Mouse (Mus musculus): ENCODE data around the gene Lmntd1. TPM values are rescaled to one million over a fixed set of nuclear protein-coding genes. Genes with fewer than 3 reads are reported as not detected.

The Lmntd1 gene
- polyA plus RNA-seq, 1 experiment: not detected

- TF ChIP-seq POLR2A (IDR thresholded peaks at IDR 0.05; ENCODE audit: insufficient read depth, low read length) (no peak), CTCF (IDR thresholded peaks at IDR 0.05; ENCODE audit: low read depth, low read length) (no peak), EP300 (IDR thresholded peaks at IDR 0.05; ENCODE audit: insufficient read depth, low read depth, low read length) (no peak)
- no peak overlapping the region for H3K4me3 ChIP-seq (ENCODE audit: low read depth, low read length)
Measured at GRCm38 (mm10) chr6:145417720-145418440, 196.2 kb downstream of the Lmntd1 start.

GRCm38 (mm10) chr6:145417014-145417719, 197.0 kb downstream of the Lmntd1 start:
- Histone ChIP-seq H3K27me3 (ENCODE audit: control insufficient read depth, insufficient read depth, low read length, poor library complexity, severe bottlenecking) (no peaks in the 10 kb centered on the region), H3K9me3 (replicated peaks; ENCODE audit: control insufficient read depth, insufficient read depth, low read length, poor library complexity, severe bottlenecking) (no peaks in the 10 kb centered on the region), H3K4me1 (ENCODE audit: control insufficient read depth, insufficient read depth, low read length) (no peaks in the 10 kb centered on the region), H3K9ac (ENCODE audit: low read depth, poor library complexity, severe bottlenecking) (no peak overlapping the region), H3K36me3 (ENCODE audit: control insufficient read depth, insufficient read depth, low read length, poor library complexity, severe bottlenecking) (no peaks in the 10 kb centered on the region), H3K4me3 (ENCODE audit: low read depth, low read length) (no peak overlapping the region), H3K27ac (ENCODE audit: insufficient read depth, low read length) (no peak overlapping the region)
- TF ChIP-seq POLR2A (IDR thresholded peaks at IDR 0.05; ENCODE audit: insufficient read depth, low read length): no peak
- TF ChIP-seq CTCF (IDR thresholded peaks at IDR 0.05; ENCODE audit: low read depth, low read length): peak; percentile 81

More at GRCm38 (mm10) chr6:145417720-145418440, 196.2 kb downstream of the Lmntd1 start:
- no peaks in the 10 kb centered on the region for H3K9me3 ChIP-seq (replicated peaks; ENCODE audit: control insufficient read depth, insufficient read depth, low read length, poor library complexity, severe bottlenecking)
- no peaks in the 10 kb centered on the region for H3K27me3 ChIP-seq (ENCODE audit: control insufficient read depth, insufficient read depth, low read length, poor library complexity, severe bottlenecking)
- H3K27ac ChIP-seq (ENCODE audit: insufficient read depth, low read length): no peak overlapping the region
- H3K36me3 ChIP-seq (ENCODE audit: control insufficient read depth, insufficient read depth, low read length, poor library complexity, severe bottlenecking): no peaks in the 10 kb centered on the region
- H3K9ac ChIP-seq (ENCODE audit: low read depth, poor library complexity, severe bottlenecking): no peak overlapping the region
- no peaks in the 10 kb centered on the region for H3K4me1 ChIP-seq (ENCODE audit: control insufficient read depth, insufficient read depth, low read length)

DNA sequence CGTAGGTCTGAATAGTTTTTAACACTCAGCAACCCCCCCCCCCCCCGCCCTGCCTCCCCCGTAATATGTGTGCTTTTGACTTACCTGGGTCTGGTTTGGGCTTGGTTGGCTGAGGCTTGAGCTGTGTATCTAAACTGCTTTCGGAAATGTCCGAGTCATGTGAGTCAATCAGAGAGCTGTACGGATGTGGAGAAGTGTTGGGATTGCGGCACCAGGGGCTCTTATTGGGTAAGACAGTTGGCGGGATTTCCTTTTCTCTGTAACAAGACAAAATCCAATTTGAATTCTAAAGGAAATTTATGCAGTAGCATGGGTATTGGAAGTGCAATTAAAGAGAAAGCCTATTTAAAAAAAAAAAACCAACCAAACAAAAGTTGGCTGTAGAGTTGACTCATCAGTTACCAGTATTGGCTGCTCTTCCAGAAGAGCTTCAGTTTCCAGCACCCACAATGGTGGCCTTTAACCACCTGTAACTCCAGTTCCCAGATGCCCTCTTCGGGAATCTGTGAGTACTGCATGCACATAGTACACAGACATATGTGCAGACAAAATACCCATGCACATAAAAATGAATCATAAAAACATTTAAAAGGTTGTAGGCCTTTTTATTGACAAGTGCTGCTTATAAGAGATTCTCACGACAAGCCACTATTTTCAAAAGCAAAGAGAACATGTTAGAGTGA, 209.6 kb downstream of the Lmntd1 start:
- Histone ChIP-seq H3K9me3 (replicated peaks; ENCODE audit: control insufficient read depth, insufficient read depth, low read length, poor library complexity, severe bottlenecking) (0 out of 2 replicates have a peak, but pooled peaks cover 3% of the 10 kb centered on the region), H3K36me3 (ENCODE audit: control insufficient read depth, insufficient read depth, low read length, poor library complexity, severe bottlenecking) (no peaks in the 10 kb centered on the region), H3K9ac (ENCODE audit: low read depth, poor library complexity, severe bottlenecking) (no peak overlapping the region), H3K27ac (ENCODE audit: insufficient read depth, low read length) (no peak overlapping the region), H3K4me3 (ENCODE audit: low read depth, low read length) (no peak overlapping the region), H3K27me3 (ENCODE audit: control insufficient read depth, insufficient read depth, low read length, poor library complexity, severe bottlenecking) (no peaks in the 10 kb centered on the region), H3K4me1 (ENCODE audit: control insufficient read depth, insufficient read depth, low read length) (no peaks in the 10 kb centered on the region)
- no peak for TF ChIP-seq CTCF (IDR thresholded peaks at IDR 0.05; ENCODE audit: low read depth, low read length)
- no peak for TF ChIP-seq POLR2A (IDR thresholded peaks at IDR 0.05; ENCODE audit: insufficient read depth, low read length)
- TF ChIP-seq EP300 (IDR thresholded peaks at IDR 0.05; ENCODE audit: insufficient read depth, low read depth, low read length): no peak

GRCm38 (mm10) chr6:145401140-145401539, 213.0 kb downstream of the Lmntd1 start:
- Histone ChIP-seq H3K9ac (ENCODE audit: low read depth, poor library complexity, severe bottlenecking) (no peak overlapping the region), H3K4me1 (ENCODE audit: control insufficient read depth, insufficient read depth, low read length) (no peaks in the 10 kb centered on the region), H3K4me3 (ENCODE audit: low read depth, low read length) (no peak overlapping the region), H3K27me3 (ENCODE audit: control insufficient read depth, insufficient read depth, low read length, poor library complexity, severe bottlenecking) (no peaks in the 10 kb centered on the region), H3K9me3 (replicated peaks; ENCODE audit: control insufficient read depth, insufficient read depth, low read length, poor library complexity, severe bottlenecking) (0 out of 2 replicates have a peak, but pooled peaks cover 3% of the 10 kb centered on the region), H3K27ac (ENCODE audit: insufficient read depth, low read length) (no peak overlapping the region), H3K36me3 (ENCODE audit: control insufficient read depth, insufficient read depth, low read length, poor library complexity, severe bottlenecking) (no peaks in the 10 kb centered on the region)
- TF ChIP-seq POLR2A (IDR thresholded peaks at IDR 0.05; ENCODE audit: insufficient read depth, low read length): no peak
- TF ChIP-seq EP300 (IDR thresholded peaks at IDR 0.05; ENCODE audit: insufficient read depth, low read depth, low read length): no peak
- TF ChIP-seq CTCF (IDR thresholded peaks at IDR 0.05; ENCODE audit: low read depth, low read length): no peak

DNA sequence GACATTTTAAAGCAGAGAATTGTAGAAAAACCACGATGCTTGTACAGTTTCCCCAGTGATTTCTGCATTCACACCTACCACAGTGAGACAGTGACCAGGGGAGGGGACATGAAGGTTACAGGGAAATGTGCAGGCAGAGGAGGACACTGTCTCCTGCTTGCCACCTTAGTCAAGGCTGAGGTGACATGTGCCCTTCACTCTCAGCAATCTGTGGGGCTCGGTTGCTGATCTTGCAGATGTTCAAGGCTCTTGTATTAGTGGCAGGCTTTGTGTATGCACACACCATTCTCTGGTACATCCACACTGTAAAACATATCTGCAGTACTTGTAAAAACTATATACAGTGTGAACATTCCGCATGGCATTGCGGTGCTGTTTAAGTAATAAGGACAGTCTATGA, 216.2 kb downstream of the Lmntd1 start:
- Histone ChIP-seq H3K27ac (ENCODE audit: insufficient read depth, low read length) (no peak overlapping the region), H3K4me3 (ENCODE audit: low read depth, low read length) (no peak overlapping the region), H3K27me3 (ENCODE audit: control insufficient read depth, insufficient read depth, low read length, poor library complexity, severe bottlenecking) (no peaks in the 10 kb centered on the region), H3K4me1 (ENCODE audit: control insufficient read depth, insufficient read depth, low read length) (no peaks in the 10 kb centered on the region), H3K9ac (ENCODE audit: low read depth, poor library complexity, severe bottlenecking) (no peak overlapping the region), H3K36me3 (ENCODE audit: control insufficient read depth, insufficient read depth, low read length, poor library complexity, severe bottlenecking) (no peaks in the 10 kb centered on the region), H3K9me3 (replicated peaks; ENCODE audit: control insufficient read depth, insufficient read depth, low read length, poor library complexity, severe bottlenecking) (no peaks in the 10 kb centered on the region)
- TF ChIP-seq EP300 (IDR thresholded peaks at IDR 0.05; ENCODE audit: insufficient read depth, low read depth, low read length): no peak
- no peak for TF ChIP-seq POLR2A (IDR thresholded peaks at IDR 0.05; ENCODE audit: insufficient read depth, low read length)
- no peak for TF ChIP-seq CTCF (IDR thresholded peaks at IDR 0.05; ENCODE audit: low read depth, low read length)

All from ES-Bruce4 (cell line).